Mouse (Mus musculus): ENCODE measurements around the gene Gimap1.

Gene Gimap1

DNA sequence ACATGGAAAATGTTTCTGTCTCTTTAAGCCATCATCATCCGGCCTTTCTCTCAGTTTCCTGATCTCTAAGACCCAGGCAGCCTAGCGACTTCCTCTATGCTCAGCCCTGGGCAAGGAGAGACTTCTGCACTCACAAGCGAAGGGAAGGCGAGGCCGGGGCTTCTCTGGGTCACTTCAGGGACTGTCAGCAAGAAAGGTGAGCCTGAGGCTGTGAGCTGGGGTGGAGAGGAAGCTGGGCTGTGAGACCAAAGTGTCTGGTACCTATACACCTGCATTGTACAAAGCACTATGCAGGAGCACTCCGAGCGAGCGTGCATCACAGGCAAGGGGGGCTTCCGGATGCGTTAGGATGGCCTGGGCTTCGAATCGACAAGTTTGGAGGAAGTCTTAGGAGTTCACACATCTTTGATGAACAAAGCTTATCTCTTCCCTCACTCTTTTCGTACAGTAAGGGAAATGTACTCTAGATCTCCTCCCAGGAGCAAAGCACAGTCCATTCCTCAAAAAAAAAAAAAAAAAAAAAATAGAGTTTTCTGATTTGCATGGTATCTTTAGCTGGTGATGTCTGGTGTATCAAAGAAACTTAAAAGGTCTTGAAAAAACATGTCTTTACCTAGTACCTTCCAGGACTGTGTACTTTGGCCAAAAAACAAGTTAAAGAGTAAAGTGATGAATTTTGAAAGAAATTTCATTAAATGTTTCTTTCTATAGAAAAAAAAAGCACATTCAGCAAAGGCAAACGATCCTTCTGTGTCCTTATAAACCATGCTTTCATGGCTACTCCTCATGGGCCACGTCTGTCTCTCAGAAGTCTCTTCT, at the start of gene Gimap1:
TSS of gene Gimap1 (plus strand) at position 94 of the 819 bp plus-strand sequence.
- peak; percentile 48 for DNase-seq (ENCODE audit: low spot score)

DNA sequence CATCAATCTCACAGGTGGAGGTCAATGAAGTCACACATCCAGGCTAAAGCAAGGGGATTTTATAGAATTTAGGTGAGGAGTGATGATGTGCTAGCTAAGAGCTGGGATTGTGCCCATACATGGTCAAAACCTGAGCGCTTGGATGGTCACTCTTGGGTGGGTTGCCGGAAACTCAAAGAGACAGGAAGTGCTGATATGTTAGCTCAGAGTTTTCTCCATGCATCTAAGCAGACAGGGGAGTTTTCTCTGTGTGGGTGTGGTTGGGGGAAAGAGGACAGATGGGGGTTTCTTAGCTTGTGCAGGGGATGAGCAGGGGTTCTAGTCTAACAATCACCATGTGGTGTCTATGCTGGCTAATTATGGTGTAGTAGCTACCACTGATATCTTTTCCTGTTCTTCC, 49.5 kb upstream of the Gimap1 start:
- DNase-seq (ENCODE audit: low spot score) = no peak

DNA sequence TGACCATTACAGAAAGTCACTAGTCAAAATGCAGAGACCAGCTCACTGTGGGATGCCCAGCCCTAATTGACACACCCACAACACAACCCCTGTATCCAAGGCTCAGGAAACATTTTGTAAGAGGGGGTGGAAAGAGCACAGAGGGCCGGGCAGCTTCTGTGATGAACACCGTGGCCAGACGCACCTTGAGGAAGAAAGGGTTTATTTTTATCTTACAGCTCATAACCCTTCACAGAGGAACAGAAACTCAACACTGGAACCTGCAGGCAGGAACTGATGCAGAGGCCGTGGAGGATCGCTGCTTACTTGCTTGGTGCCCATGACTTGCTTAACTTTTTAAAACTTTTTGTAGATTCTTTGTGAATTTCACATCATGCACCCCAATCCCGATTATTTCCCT, 45.9 kb upstream of the Gimap1 start:
- DNase-seq (ENCODE audit: low spot score) = no peak

DNA sequence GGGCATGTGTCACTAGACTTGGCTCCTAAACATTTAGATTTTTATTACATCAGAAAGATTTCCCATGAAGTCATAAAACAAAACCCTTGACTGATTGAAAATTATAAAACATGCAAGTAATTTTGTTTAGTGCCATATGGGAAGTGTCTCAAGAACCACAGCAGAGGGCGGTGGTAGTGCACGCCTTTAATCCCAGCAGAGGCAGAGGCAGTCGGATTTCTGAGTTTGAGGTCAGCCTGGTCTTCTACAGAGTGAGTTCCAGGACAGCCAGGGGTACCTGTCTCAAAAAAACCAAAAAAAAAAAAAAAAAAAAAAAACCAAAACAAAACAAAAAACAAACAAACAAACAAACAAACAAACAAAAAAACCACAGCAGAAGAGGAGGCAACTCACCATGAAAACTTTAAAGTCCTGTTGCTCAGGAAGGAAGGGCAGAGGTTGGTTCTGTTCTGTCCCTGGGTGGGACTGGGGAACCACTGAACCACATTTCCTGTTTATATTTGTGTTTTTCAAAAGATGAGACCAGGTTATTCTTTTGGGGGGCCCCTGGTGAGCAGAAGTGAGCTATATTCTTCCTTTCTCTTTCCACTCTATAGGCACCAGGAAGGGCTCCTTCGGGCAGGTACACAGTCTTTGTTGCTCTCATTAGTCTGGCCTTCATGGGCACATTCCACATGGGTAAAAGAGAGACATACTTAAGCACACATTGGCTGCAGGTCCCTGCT, 41.9 kb upstream of the Gimap1 start:
- DNase-seq (ENCODE audit: low spot score) = no peak

DNA sequence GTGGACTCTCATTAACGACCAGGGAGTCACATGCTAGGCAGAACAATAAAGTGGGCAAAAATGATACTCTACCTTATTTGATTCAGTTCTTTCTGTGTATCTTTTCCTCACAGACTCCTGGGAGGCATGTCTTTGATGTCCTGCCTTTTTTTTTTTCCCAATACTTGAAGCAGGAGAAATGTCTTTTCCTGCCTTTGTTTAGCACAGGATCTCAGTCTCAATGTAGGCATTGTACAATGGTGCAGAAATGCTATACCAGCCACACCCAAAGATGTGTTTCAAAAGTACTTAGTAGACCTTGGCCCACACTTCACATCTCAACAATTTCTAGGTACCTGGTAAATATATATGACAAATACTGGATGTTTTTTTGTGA, 41.3 kb upstream of the Gimap1 start:
- no peak for DNase-seq (ENCODE audit: low spot score)

DNA sequence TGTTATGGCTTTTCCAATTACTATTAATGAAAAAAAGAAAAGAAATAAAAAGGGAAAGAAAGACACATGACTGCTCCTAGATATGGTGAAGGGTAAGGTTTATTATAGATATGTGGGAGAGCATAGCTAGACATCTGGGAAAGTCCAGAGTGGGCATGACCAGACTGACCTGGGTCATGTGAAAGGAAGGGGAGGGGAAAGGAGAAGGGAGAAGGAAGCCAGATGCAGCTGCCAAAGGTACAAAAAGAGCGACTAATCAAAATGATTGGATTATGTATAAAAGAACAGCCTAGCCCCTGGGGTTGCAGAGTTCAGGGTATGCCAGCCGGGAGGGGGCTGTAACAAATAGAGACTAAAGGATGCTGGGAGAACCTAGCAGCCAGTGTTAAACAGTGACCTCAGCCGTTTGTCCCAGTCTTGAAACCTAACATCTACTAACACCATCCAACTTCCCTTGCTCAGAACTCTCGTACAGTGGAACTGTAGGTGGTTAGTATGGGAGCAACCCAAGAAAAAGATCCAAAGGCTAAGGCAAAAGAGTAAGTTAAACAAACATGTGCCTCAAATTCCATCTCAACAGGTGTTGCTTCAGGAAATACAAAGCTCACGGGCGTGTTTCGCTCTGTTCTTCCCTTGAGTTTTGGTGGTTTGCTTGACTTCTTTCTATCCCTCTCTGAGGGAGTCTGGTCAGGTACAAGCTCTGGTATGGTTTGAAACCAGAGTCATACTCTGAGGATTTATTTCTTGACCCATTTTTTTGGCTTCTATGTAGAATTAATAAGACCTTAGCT, 40.6 kb upstream of the Gimap1 start:
- DNase-seq (ENCODE audit: low spot score) = no peak

DNA sequence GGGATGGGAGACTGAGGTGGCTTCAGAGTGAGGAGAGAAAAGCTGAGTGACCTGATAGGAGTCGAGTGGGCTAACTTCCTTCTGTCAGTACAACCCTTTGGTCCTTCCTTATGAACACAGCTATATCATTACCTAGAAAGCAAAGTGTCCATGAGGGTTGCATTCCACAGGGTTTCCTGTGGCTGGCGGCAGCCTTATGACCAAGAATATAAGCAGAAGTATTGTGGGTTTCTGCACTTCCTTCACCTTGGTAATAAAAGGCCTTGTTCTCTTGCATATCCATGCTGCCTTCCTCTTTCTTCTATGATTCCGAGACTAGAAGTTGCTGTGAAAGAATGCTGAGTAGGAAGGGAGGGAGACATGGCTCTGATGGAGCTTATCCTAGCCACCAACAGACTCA, 40.0 kb upstream of the Gimap1 start:
- no peak for DNase-seq (ENCODE audit: low spot score)

DNA sequence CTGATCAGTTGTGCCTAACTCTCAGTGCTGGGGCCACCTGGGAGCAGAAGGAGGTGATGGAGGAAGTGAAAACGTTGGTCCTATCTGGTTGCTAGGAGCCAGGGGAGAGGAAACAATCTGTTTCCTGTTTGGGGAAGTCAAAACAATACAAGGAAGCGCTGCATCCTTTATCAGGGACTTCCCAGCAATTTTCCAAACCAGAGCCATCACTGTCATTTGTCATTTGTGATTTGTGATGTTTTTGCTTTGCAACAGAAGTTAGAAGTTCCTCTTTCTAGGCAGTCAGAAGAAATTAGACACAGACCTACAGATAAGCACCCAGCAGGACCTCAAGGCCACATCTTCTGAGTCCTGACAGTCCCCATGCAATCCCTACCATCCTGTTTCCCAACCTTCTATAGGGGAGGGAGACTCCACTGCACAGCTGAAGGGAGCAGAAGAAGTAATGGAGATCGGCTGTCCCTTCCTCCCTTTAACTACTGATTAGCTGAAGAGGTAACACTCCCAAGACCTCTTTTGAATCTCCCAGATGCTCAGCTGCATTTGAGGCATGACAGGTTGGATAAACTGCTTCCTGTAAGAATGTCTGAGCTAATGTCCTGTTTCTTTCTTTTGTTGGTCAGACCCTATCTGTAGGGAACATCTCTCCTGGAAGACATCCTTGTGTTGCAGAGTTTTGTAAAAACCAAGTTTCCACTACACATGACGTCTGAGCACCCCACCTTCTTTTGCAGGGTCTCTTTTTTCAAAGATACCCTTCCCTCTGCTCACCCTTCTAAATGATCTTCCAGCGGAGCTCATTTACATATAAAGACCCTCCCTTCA, 38.4 kb upstream of the Gimap1 start:
- no peak for DNase-seq (ENCODE audit: low spot score)

DNA sequence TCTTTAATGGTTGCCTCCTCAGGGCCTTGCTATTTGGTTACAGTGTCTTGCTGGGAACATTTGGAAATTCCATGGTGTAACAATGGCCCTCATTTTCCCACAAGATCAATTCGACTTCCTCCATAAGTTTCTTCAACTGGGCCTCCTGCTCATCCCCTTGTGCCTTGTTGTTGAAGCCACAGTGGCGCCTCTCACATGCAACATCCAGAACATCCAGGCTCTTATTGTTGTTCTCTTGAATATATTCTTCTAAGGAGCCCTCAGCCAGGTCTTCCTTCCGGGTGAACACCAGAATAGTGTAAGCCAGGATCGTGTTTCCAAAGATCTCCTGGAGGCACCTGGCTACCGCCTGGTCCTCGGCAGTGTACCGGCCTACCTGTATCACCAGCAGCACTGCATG, 36.7 kb upstream of the Gimap1 start:
- no peak for DNase-seq (ENCODE audit: low spot score)

DNA sequence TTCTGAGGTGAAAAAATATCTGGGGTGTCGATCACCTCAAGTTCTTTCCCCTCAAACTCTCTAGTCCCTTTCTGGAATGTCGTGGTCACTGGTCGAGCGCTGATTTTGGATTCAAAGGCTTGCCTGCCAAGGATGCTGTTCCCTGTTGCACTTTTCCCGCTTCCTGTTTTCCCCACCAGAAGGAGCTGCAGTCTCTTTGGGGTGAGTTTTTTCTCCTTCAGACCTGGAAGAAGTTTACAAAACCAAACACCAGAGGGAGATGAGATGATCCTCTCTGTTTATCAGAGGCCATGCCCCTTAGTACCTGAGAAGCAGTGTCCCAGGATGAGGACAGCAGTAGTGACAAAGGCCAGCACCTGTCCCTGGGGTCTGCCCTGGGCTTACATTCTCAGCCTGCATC, 36.3 kb upstream of the Gimap1 start:
- DNase-seq (ENCODE audit: low spot score) = no peak

DNA sequence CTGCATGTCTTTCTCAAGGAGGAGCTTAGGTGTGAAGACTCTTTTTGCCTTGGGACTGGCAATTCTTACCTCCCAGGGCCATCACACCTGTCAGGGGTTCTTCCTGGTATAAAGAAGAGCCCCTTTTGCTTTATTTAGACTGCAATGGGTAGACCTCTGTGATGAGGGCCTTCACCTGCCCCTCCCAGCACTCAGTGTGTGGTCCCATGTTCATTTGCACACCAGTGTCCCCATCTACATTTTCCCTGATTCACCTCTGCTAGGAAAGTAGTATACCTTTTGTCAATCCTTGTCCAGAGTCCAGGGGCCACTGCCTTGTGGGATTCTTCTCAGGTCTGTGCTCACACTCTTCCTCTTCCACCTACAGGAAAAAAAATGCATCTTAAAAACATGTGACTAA, 34.7 kb upstream of the Gimap1 start:
- DNase-seq (ENCODE audit: low spot score) = no peak

DNA sequence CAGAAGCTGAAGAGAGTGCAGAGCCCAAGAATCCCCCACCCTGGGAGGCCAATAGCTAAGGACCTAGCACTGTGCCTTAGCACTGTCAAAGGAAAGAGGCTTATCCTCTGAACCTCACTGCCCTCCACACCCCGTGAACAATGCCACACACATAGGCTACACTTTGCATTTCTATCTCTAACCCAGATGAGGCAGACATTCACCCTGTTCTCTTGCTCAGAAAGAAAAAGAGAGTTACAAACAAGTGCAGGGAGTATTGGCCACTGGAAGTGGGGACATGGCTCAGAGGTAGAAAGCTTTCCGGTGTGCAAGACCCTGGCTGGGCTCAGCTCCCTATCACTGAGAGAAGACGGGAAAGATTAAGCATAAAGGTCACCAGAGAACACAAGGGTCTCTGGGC, 32.7 kb upstream of the Gimap1 start:
- no peak for DNase-seq (ENCODE audit: low spot score)

DNA sequence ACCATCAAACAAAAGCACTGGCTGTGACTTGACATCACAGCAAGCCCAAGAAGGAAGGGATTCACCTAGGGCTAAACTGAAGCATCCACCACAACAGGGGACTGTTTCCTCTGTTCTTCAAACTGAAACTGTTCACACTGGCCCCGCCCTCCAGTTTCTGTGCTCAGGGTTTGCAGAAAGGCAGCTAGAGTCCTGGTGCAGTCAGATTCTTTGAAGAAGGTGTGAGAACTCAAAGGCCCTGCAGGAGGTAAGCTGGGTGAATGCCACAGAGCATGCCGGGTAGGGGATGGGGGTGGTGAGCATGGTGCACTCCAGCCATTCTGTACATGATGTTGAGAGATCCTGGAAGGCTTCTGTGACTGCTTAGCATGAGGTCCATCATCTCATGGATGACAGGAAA, 20.4 kb upstream of the Gimap1 start, which contains the start of the genes Gm28053 and Gimap7:
TSS of gene Gm28053 (plus strand) at position 153 of the 400 bp plus-strand sequence.
TSS of gene Gimap7 (plus strand) at position 167 of the 400 bp plus-strand sequence.
- peak; percentile 52 for DNase-seq (ENCODE audit: low spot score)

DNA sequence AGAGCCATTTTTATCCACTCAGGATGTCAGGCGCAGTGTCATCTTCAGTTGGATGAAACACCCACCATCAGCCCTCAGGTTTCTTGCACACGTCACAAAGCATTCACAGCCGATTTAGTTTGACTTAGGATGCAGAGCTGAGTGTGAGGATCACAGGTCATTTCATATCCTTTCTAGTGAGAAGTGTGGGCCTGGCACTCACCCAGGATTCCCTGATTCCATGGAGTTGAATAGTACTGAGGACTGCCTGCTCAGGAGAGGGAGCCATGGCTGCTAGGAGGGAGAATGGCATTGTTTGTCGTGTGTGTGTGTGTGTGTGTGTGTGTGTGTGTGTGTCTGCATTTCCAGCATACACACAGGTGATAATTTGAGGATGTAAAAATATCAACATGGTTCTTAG, 18.5 kb upstream of the Gimap1 start:
- no peak for DNase-seq (ENCODE audit: low spot score)

DNA sequence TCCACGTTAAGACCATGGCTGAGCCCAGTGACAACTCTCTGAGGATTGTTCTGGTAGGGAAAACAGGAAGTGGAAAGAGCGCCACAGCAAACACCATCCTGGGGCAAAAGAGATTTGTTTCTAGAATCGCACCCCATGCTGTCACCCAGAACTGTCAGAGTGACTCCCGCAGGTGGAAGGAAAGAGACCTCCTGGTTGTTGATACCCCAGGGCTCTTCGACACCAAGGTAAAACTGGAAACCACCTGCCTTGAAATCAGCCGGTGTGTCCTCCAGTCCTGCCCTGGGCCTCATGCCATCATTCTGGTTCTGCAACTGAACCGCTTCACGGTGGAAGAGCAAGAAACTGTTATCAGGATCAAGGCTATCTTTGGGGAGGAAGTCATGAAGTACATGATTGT, 15.4 kb upstream of the Gimap1 start:
- DNase-seq (ENCODE audit: low spot score) = no peak

DNA sequence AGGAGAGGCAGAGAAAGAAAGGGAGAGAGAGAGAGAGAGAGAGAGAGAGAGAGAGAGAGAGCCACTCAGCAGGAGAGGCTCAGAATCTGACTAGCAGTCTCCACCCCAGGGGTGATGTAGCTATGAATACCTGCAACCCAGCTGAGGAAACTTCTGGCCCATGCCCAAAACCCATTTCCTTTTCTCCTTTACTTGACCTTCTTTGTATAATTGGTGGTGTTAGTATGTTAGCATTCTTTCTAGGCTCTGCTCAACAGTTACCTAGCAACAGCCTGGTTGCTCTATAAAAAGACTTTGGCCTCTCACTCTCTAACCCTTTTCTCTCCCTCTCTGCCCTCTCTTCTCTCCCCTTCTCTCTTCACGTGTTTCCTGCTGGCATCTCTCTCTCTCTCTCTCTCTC, 13.4 kb upstream of the Gimap1 start:
- DNase-seq (ENCODE audit: low spot score) = no peak

DNA sequence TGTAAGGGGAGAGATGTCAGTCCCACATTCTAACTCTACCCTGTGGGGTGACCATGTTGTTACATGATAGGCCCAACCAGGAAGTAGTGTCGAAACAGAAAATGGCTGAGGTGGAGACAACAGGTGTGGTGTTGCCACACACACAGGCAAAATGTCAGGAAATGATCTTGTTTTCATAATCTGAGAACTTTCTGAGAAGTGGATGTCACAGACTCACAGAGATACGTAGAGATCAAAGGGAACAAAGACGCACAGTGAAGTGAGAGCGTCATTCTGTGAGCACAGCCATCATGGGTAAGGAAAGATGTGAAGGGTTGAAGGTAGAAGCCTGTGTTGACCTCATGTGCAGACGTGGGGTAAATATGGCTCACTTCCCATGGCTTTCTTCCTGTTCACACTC, 11.1 kb upstream of the Gimap1 start:
- DNase-seq (ENCODE audit: low spot score) = no peak

DNA sequence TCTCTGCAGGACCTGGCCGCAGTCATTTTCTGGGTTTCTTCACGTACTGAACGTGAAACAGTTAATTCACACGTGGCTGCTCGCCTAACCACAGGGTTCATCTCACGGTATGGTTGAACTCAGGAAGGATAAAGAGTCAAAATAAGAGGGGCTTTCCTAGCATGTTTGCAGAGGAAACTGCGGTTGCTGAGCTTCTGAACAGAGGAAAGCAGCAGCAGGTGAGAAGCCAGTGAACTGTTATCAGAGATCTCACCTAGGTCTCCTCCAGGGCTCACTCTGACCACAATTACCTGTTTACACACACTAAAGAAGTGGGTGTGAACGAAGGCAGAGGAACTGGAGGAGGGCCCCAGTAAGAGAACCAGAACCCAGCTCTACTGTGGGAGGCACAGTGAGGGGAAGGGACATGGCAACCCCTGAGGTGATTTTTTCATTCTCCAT, 6.0 kb upstream of the Gimap1 start:
- DNase-seq (ENCODE audit: low spot score) = peak; percentile 49

DNA sequence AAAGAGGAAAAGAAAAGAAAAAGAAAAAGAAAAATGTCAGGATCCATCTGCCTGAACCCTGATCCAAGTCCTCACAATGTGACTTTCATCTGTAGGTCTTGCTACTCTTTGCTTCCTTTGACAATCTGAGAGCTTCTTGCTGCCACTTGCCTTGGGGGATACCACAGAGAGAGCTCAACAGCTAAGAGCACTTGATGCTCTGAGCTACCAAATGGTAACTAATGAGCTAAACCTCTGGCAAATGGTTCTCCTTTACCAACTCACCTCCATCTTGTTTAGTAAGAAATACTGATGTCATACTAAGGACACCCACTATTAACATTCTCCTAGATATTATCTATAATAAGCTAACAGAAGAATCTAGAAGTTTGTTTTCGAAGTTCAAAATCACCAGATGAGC, 5.2 kb upstream of the Gimap1 start:
- no peak for DNase-seq (ENCODE audit: low spot score)

DNA sequence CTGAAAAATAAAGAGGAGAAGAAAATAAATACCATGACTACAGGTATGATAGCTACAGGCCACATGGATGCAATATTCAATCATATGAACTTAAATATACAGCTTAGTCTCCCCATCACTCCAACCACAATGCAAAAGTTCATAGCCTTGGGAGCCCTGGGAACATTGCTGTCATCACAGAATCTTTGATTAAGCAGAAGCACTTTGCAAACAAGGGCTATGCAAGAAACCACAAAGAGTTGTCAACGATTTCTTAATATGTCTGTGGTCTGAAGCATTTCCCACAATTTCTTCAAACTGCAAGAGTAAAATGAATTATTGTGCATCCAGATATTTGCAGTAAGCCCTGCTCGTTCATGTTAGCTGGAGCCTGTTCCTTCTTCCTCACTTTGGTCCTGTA, 1.8 kb upstream of the Gimap1 start:
- no peak for DNase-seq (ENCODE audit: low spot score)

DNA sequence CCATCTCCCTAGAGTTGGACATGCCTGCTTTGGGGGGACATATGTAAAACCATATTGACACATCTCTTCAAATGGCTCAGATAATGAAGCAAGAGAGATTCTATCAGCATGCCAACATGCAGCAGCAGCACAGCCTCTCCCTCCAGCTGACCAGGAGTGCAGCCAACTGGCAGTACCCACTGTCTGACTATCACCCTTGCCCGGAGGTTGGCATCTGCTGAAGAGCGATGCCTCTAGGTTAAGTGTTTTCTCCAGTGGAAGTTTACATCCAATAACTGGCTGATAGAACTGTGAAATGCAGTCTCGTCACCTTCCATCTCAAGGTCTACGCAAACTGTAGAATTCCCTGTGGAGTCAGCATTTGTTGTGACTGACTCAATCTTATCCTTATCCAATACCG, 1.2 kb upstream of the Gimap1 start:
- DNase-seq (ENCODE audit: low spot score) = no peak

DNA sequence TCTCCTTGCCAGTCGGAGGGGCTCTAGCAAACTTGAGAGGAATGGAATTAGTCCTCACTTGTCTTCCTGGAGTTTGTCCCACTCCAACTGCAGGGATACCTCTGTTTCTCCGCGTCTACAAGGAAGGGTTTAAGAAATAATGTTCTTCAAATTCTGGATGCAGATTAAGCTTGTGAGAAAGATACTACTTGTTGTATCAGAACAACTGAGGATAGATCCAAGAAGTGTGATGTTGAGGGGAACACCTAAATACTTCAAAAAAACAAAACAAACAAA, 864 bp downstream of the Gimap1 start:
- DNase-seq (ENCODE audit: low spot score) = no peak

All from spleen, adult 12 weeks (tissue).